Mouse (Mus musculus) limb, embryonic 14.5 days (tissue): ENCODE measurements at regions not wholly inside any gene's neighbourhood (a gene's known extent, or its start where the extent isn't known, plus 50 kb on each side); places are given as distances from the start of the nearest gene placed in this dataset.
A peak's percentile ranks its signal among the peaks of the same experiment; 100 is the strongest.

Experiments
- ATAC-seq: fragments of 200-750 bp; cut with Nextera tagmentation; 2 replicates; pipeline ENCODE4 v1.8.0; 2017; ENCODE audit warnings: low read depth, moderate number of reproducible peaks, moderate TSS enrichment; ENCODE audit not compliant: low FRiP score
- DNase-seq: peaks from one replicate; pipeline ENCODE4 v3.0.0-alpha.2; 2015; ENCODE audit warnings: low spot score
- H3K27ac ChIP-seq: fragments of 300-500 bp; sonication (generic); replicated peaks from 2 replicates; pipeline ENCODE4 v1.5.1; 2014; ENCODE audit warnings: low read depth, mild to moderate bottlenecking, low read length, moderate library complexity, mixed read lengths
- H3K27me3 ChIP-seq: fragments of 300-500 bp; sonication (generic); 2 replicates; pipeline ENCODE4 v1.6.1; 2014; ENCODE audit warnings: low read length, mixed read lengths; ENCODE audit not compliant: control insufficient read depth, insufficient read depth
- H3K36me3 ChIP-seq: fragments of 300-500 bp; sonication (generic); 2 replicates; pipeline ENCODE4 v1.6.1; 2014; ENCODE audit warnings: mild to moderate bottlenecking, low read length, moderate library complexity, mixed read lengths; ENCODE audit not compliant: control insufficient read depth, insufficient read depth
- H3K4me1 ChIP-seq: fragments of 300-500 bp; sonication (generic); 2 replicates; pipeline ENCODE4 v1.6.1; 2014; ENCODE audit warnings: antibody characterized with exemption, low read length, mixed read lengths; ENCODE audit not compliant: control insufficient read depth, insufficient read depth
- H3K4me2 ChIP-seq: fragments of 300-500 bp; sonication (generic); replicated peaks from 2 replicates; pipeline ENCODE4 v1.6.1; 2014; ENCODE audit warnings: low read depth, mild to moderate bottlenecking, low read length, moderate library complexity; ENCODE audit not compliant: severe bottlenecking
- H3K4me3 ChIP-seq: fragments of 300-500 bp; sonication (generic); replicated peaks from 2 replicates; pipeline ENCODE4 v1.5.1; 2014; ENCODE audit warnings: low read length
- H3K9ac ChIP-seq: fragments of 300-500 bp; sonication (generic); 2 replicates; pipeline ENCODE4 v1.6.1; 2014; ENCODE audit warnings: mild to moderate bottlenecking, low read depth, low read length, moderate library complexity; ENCODE audit not compliant: severe bottlenecking
- H3K9me3 ChIP-seq: fragments of 300-500 bp; sonication (generic); 2 replicates; pipeline ENCODE4 v1.6.1; 2016; ENCODE audit warnings: low read length; ENCODE audit not compliant: control insufficient read depth
- POLR2A ChIP-seq: fragments of 200-500 bp; IDR thresholded peaks from 2 replicates; pipeline ENCODE4 v1.8.0; 2012; ENCODE audit warnings: inconsistent platforms, mild to moderate bottlenecking, moderate library complexity, borderline replicate concordance; ENCODE audit not compliant: insufficient read depth, insufficient read length; ENCODE audit errors: extremely low read depth
- WGBS: fragments of 180-500 bp; shearing (Covaris S2); extraction: QIAGEN DNeasy Blood & Tissue Kit; methylation state at CpG from one replicate; pipeline ENCODE4 v1.1.7; 2014; 5-methylcytosine and 5-hydroxymethylcytosine counted together

- TF ChIP-seq POLR2A = no peak
- H3K27me3 ChIP-seq = no peaks in the 10 kb centered on the region
- no peak overlapping the region for H3K9ac ChIP-seq
- H3K4me1 ChIP-seq = no peaks in the 10 kb centered on the region
- no peaks in the 10 kb centered on the region for H3K36me3 ChIP-seq
- H3K9me3 ChIP-seq = no peaks in the 10 kb centered on the region
- WGBS = 74% methylated on average over 5 of the region's 5 CpGs
- H3K4me3 ChIP-seq = no peak overlapping the region
- H3K4me2 ChIP-seq = no peak overlapping the region
- ATAC-seq (no peak), DNase-seq (no peak)
- H3K27ac ChIP-seq = no peak overlapping the region
These were observed 449.8 kb upstream of the Chl1 start for GRCm38 (mm10) chr6:103060591-103060990.

- Histone ChIP-seq H3K27me3 (no peaks in the 10 kb centered on the region), H3K27ac (no peak overlapping the region), H3K4me3 (no peak overlapping the region), H3K4me1 (no peaks in the 10 kb centered on the region), H3K36me3 (no peaks in the 10 kb centered on the region), H3K4me2 (no peak overlapping the region), H3K9me3 (no peaks in the 10 kb centered on the region), H3K9ac (no peak overlapping the region)
- 52% methylated on average over 1 of the region's 1 CpGs for WGBS
- DNase-seq (no peak), ATAC-seq (no peak)
- TF ChIP-seq POLR2A = no peak
These were observed 404.2 kb upstream of the Chl1 start for GRCm38 (mm10) chr6:103106189-103106588.

- Histone ChIP-seq H3K36me3 (no peaks in the 10 kb centered on the region), H3K4me1 (no peaks in the 10 kb centered on the region), H3K4me3 (no peak overlapping the region), H3K27me3 (no peaks in the 10 kb centered on the region), H3K9ac (no peak overlapping the region), H3K27ac (no peak overlapping the region), H3K4me2 (no peak overlapping the region), H3K9me3 (no peaks in the 10 kb centered on the region)
- ATAC-seq (no peak), DNase-seq (no peak)
- TF ChIP-seq POLR2A = no peak
- 72% methylated on average over 2 of the region's 2 CpGs for WGBS
These were observed 390.8 kb upstream of the Chl1 start for GRCm38 (mm10) chr6:103119537-103119936.

- H3K27ac ChIP-seq = no peak overlapping the region
- H3K9me3 ChIP-seq = no peaks in the 10 kb centered on the region
- H3K36me3 ChIP-seq = no peaks in the 10 kb centered on the region
- H3K9ac ChIP-seq = no peak overlapping the region
- no peak for TF ChIP-seq POLR2A
- no peak for ATAC-seq
- 59% methylated on average over 5 of the region's 5 CpGs for WGBS
- H3K4me2 ChIP-seq = no peak overlapping the region
- H3K27me3 ChIP-seq = no peaks in the 10 kb centered on the region
- no peaks in the 10 kb centered on the region for H3K4me1 ChIP-seq
- DNase-seq = peak; percentile 35
- no peak overlapping the region for H3K4me3 ChIP-seq
These were observed 369.5 kb upstream of the Chl1 start for GRCm38 (mm10) chr6:103140851-103141250.

- H3K27me3 ChIP-seq = no peaks in the 10 kb centered on the region
- H3K4me3 ChIP-seq = no peak overlapping the region
- no peak overlapping the region for H3K4me2 ChIP-seq
- ATAC-seq (no peak), DNase-seq (no peak)
- TF ChIP-seq POLR2A = no peak
- H3K9me3 ChIP-seq = no peaks in the 10 kb centered on the region
- no peak overlapping the region for H3K27ac ChIP-seq
- no peaks in the 10 kb centered on the region for H3K36me3 ChIP-seq
- no peak overlapping the region for H3K9ac ChIP-seq
- WGBS = 17% methylated on average over 1 of the region's 1 CpGs
- H3K4me1 ChIP-seq = no peaks in the 10 kb centered on the region
These were observed 332.5 kb upstream of the Chl1 start for GRCm38 (mm10) chr6:103177851-103178250.

GRCm38 (mm10) chr6:103183355-103183754 lies 327.0 kb upstream of the Chl1 start:
- H3K9me3 ChIP-seq = no peaks in the 10 kb centered on the region
- H3K27ac ChIP-seq = no peak overlapping the region
- H3K36me3 ChIP-seq = no peaks in the 10 kb centered on the region
- no peak overlapping the region for H3K4me2 ChIP-seq
- DNase-seq (no peak), ATAC-seq (no peak)
- H3K4me1 ChIP-seq = no peaks in the 10 kb centered on the region
- H3K27me3 ChIP-seq = no peaks in the 10 kb centered on the region
- H3K9ac ChIP-seq = no peak overlapping the region
- TF ChIP-seq POLR2A = no peak
- H3K4me3 ChIP-seq = no peak overlapping the region
